Mouse (Mus musculus) CH12.LX (cell line): ENCODE data around the gene Grifin.

ENCODE experiments used
- CHD1 ChIP-seq: IDR thresholded peaks from 2 replicates; pipeline ENCODE4 v1.6.1; 2012; ENCODE audit warnings: low read depth, low read length, improper control_type of control experiment, inconsistent platforms
- CHD2 ChIP-seq: IDR thresholded peaks from 2 replicates; pipeline ENCODE4 v1.6.1; 2011; ENCODE audit warnings: low read length, improper control_type of control experiment
- CTCF ChIP-seq, 2 experiments: IDR thresholded peaks in 1 of 2; conservative IDR thresholded peaks in 1 of 2; 2 replicates each; pipeline ENCODE4 v1.5.1; 2011 to 2012; ENCODE audit warnings: low read depth in 2 of 2, low read length in 2 of 2, improper control_type of control experiment in 1 of 2, inconsistent platforms in 1 of 2, mild to moderate bottlenecking in 1 of 2, moderate library complexity in 1 of 2
- ELF1 ChIP-seq: IDR thresholded peaks from 2 replicates; pipeline ENCODE4 v1.6.1; 2014; ENCODE audit warnings: low read depth, mild to moderate bottlenecking, inconsistent platforms, low read length, improper control_type of control experiment
- EP300 ChIP-seq: IDR thresholded peaks from 2 replicates; pipeline ENCODE4 v1.6.1; 2011; ENCODE audit warnings: low read length, improper control_type of control experiment
- MAX ChIP-seq: IDR thresholded peaks from 2 replicates; pipeline ENCODE4 v1.6.1; 2011; ENCODE audit warnings: low read length, improper control_type of control experiment
- POLR2A ChIP-seq: IDR thresholded peaks from 2 replicates; pipeline ENCODE4 v1.6.1; 2011; ENCODE audit warnings: low read depth, mild to moderate bottlenecking, improper control_type of control experiment, low read length
- SMC3 ChIP-seq: IDR thresholded peaks from 2 replicates; pipeline ENCODE4 v1.6.1; 2011; ENCODE audit warnings: low read depth, low read length, improper control_type of control experiment
- USF1 ChIP-seq: IDR thresholded peaks from 2 replicates; pipeline ENCODE4 v1.6.1; 2014; ENCODE audit warnings: low read depth, mild to moderate bottlenecking, inconsistent platforms, low read length, improper control_type of control experiment
- ZMIZ1 ChIP-seq: IDR thresholded peaks from 2 replicates; pipeline ENCODE4 v1.6.1; 2012; ENCODE audit warnings: low read depth, mild to moderate bottlenecking, inconsistent platforms, low read length, improper control_type of control experiment

- TF ChIP-seq POLR2A: no peak
- no peak for TF ChIP-seq CHD2
- no peak for TF ChIP-seq MAX
- TF ChIP-seq CTCF (conservative IDR thresholded peaks at IDR 0.05 in 1 of 2, IDR thresholded peaks at IDR 0.05 in 1 of 2; ENCODE audit: low read depth in 2 of 2, low read length in 2 of 2): no peak
- no peak for TF ChIP-seq CHD1
- no peak for TF ChIP-seq EP300
- TF ChIP-seq ELF1: no peak
- TF ChIP-seq USF1: no peak
- no peak for TF ChIP-seq SMC3
- no peak for TF ChIP-seq ZMIZ1
Measured at GRCm38 (mm10) chr5:140571201-140571600, 6.3 kb upstream of the Grifin start.
